Mouse (Mus musculus): Measurements from ENCODE around the gene Ckmt2. TPM values are rescaled to one million over a fixed set of nuclear protein-coding genes. Genes with fewer than 3 reads are reported as not detected.

Ckmt2 gene
- total RNA-seq (2012; rRNA removed) (not detected in 2 replicates), total RNA-seq (2014; rRNA removed) (not detected in 2 replicates), polyA plus RNA-seq (2012; ENCODE audit: insufficient read length, low read depth) (not detected in 2 replicates)

GRCm38 (mm10) chr13:91876741-91877349 lies at the start of gene Ckmt2:
TSS of gene Ckmt2 (minus strand) at chr13:91876885.
- dilution Hi-C loops (cut with MboI; ENCODE audit: extremely low pct_ligation_motif_present, extremely low pct_unique_long_range_greater_than_20kb, low sequenced_read_pairs) (no loop called here), in situ Hi-C loops (cut with MboI; ENCODE audit: low pct_ligation_motif_present, low pct_unique_long_range_greater_than_20kb, low sequenced_read_pairs) (no loop called here)
- H3K36me3 ChIP-seq (replicated peaks in 1 of 2; ENCODE audit: control insufficient read depth in 1 of 2, insufficient read depth in 1 of 2, low read length in 1 of 2) = no peaks in the 10 kb centered on the region
- H3K27ac ChIP-seq (ENCODE audit: insufficient read depth, low read depth) = no peak within 1 kb of the TSS
- no peaks in the 10 kb centered on the region for H3K27me3 ChIP-seq (replicated peaks)
- TF ChIP-seq MEF2A (IDR thresholded peaks at IDR 0.05; ENCODE audit: borderline replicate concordance, low read depth, low read length) = no peak
- no peaks in the 10 kb centered on the region for H3K79me2 ChIP-seq (replicated peaks; ENCODE audit: control insufficient read depth, extremely low read depth, insufficient read depth, poor library complexity, severe bottlenecking)
- no peak within 1 kb of the TSS for H3K4me2 ChIP-seq (ENCODE audit: insufficient read depth, low read depth, poor library complexity, severe bottlenecking)
- H3K9ac ChIP-seq (ENCODE audit: insufficient read depth, low read depth) = no peak within 1 kb of the TSS
- no peaks in the 10 kb centered on the region for H3K9me3 ChIP-seq (replicated peaks; ENCODE audit: low read length)
- no peak for DNase-seq (ENCODE audit: extremely low read depth)
- peaks cover 0 to 6% of the 10 kb centered on the region in 2 experiments; a peak in 1 of 4 replicates for H3K4me1 ChIP-seq (ENCODE audit: control insufficient read depth in 1 of 2, insufficient read depth in 2 of 2)
- no peak within 1 kb of the TSS for H3K4me3 ChIP-seq (replicated peaks in 1 of 3; ENCODE audit: low read depth in 2 of 3, low read length in 2 of 3, poor library complexity in 1 of 3)

DNA sequence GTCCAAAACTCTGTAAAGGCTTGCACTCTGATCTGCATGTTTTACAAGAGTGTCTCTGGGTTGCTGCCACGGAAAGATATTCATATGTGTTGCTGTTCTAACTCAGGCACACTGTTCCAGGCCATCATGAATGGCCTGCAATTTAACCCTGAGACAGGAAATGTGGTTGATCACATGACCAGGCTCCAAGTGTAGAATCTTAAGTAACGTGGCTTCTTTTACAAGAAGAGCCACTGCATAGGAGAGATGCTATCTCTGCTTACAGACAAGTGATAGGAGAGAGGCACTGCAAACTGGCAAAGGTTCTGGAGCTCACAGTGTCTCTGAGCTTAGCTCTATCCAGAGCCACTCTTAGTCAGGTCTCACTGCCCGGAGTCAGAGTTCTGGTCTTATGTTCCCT lies 44.3 kb upstream of the Ckmt2 start:
- in situ Hi-C loops (cut with MboI; ENCODE audit: low pct_ligation_motif_present, low pct_unique_long_range_greater_than_20kb, low sequenced_read_pairs) (loop anchor here (25.0 kb wide), 2 partner anchors 416 to 816 kb away; no protein-coding TSS in a partner anchor), dilution Hi-C loops (cut with MboI; ENCODE audit: extremely low pct_ligation_motif_present, extremely low pct_unique_long_range_greater_than_20kb, low sequenced_read_pairs) (no loop called here)
- Histone ChIP-seq H3K9me3 (replicated peaks; ENCODE audit: low read length) (no peaks in the 10 kb centered on the region), H3K27me3 (replicated peaks) (no peaks in the 10 kb centered on the region), H3K4me3 (replicated peaks in 1 of 3; ENCODE audit: low read depth in 2 of 3, low read length in 2 of 3, poor library complexity in 1 of 3) (no peak overlapping the region), H3K9ac (ENCODE audit: insufficient read depth, low read depth) (no peak overlapping the region), H3K27ac (ENCODE audit: insufficient read depth, low read depth) (no peak overlapping the region), H3K4me1 (ENCODE audit: control insufficient read depth in 1 of 2, insufficient read depth in 2 of 2) (peaks cover 0 to 7% of the 10 kb centered on the region in 2 experiments; a peak in 1 of 4 replicates), H3K36me3 (replicated peaks in 1 of 2; ENCODE audit: control insufficient read depth in 1 of 2, insufficient read depth in 1 of 2, low read length in 1 of 2) (peaks cover 0 to 30% of the 10 kb centered on the region in 2 experiments), H3K4me2 (ENCODE audit: insufficient read depth, low read depth, poor library complexity, severe bottlenecking) (no peak overlapping the region), H3K79me2 (replicated peaks; ENCODE audit: control insufficient read depth, extremely low read depth, insufficient read depth, poor library complexity, severe bottlenecking) (no peaks in the 10 kb centered on the region)
- peak; percentile 9 for DNase-seq (ENCODE audit: extremely low read depth)
- TF ChIP-seq USF2 (conservative IDR thresholded peaks at IDR 0.05; ENCODE audit: low read depth, low read length) (peak; percentile 18; the same call in 1 of the 2 replicates), TCF12 (IDR thresholded peaks at IDR 0.05; ENCODE audit: low read depth, low read length) (no peak), ELF1 (IDR thresholded peaks at IDR 0.05; ENCODE audit: low read depth, low read length) (no peak), USF1 (IDR thresholded peaks at IDR 0.05; ENCODE audit: low read depth, low read length) (peak; percentile 29), RCOR1 (conservative IDR thresholded peaks at IDR 0.05; ENCODE audit: low read depth, low read length) (no peak), CHD2 (IDR thresholded peaks at IDR 0.05; ENCODE audit: low read length) (no peak)

- H3K27ac ChIP-seq (ENCODE audit: insufficient read depth, low read depth) = no peak overlapping the region
- H3K4me1 ChIP-seq (ENCODE audit: control insufficient read depth in 1 of 2, insufficient read depth in 2 of 2) = peaks cover 0 to 12% of the 10 kb centered on the region in 2 experiments; a peak in 2 of 4 replicates
- H3K4me2 ChIP-seq (ENCODE audit: insufficient read depth, low read depth, poor library complexity, severe bottlenecking) = no peak overlapping the region
- in situ Hi-C loops (cut with MboI; ENCODE audit: low pct_ligation_motif_present, low pct_unique_long_range_greater_than_20kb, low sequenced_read_pairs) = loop anchor here (25.0 kb wide), 2 partner anchors 419 to 819 kb away; no protein-coding TSS in a partner anchor
- peaks cover 0 to 34% of the 10 kb centered on the region in 2 experiments for H3K36me3 ChIP-seq (replicated peaks in 1 of 2; ENCODE audit: control insufficient read depth in 1 of 2, insufficient read depth in 1 of 2, low read length in 1 of 2)
- DNase-seq (ENCODE audit: extremely low read depth) = no peak
- no peaks in the 10 kb centered on the region for H3K27me3 ChIP-seq (replicated peaks)
- H3K9ac ChIP-seq (ENCODE audit: insufficient read depth, low read depth) = no peak overlapping the region
- H3K79me2 ChIP-seq (replicated peaks; ENCODE audit: control insufficient read depth, extremely low read depth, insufficient read depth, poor library complexity, severe bottlenecking) = no peaks in the 10 kb centered on the region
- TF ChIP-seq JUN (IDR thresholded peaks at IDR 0.05; ENCODE audit: insufficient read depth, low read depth, low read length) = no peak
- no peak for TF ChIP-seq POLR2A (IDR thresholded peaks at IDR 0.05; ENCODE audit: low read depth, low read length)
- TF ChIP-seq RCOR1 (conservative IDR thresholded peaks at IDR 0.05; ENCODE audit: low read depth, low read length) = no peak
- no peak for TF ChIP-seq MXI1 (IDR thresholded peaks at IDR 0.05; ENCODE audit: low read depth, low read length)
- TF ChIP-seq HCFC1 (IDR thresholded peaks at IDR 0.05; ENCODE audit: low read depth, low read length) = no peak
- no peak for TF ChIP-seq CTCF (conservative IDR thresholded peaks at IDR 0.05 in 1 of 2, IDR thresholded peaks at IDR 0.05 in 1 of 2; ENCODE audit: low read depth in 2 of 2, low read length in 2 of 2)
- TF ChIP-seq JUND (conservative IDR thresholded peaks at IDR 0.05; ENCODE audit: low read depth, low read length) = no peak
- TF ChIP-seq USF1 (IDR thresholded peaks at IDR 0.05; ENCODE audit: low read depth, low read length) = no peak
- TF ChIP-seq NRF1 (IDR thresholded peaks at IDR 0.05; ENCODE audit: low read depth, low read length) = no peak
- no peak for TF ChIP-seq ELF1 (IDR thresholded peaks at IDR 0.05; ENCODE audit: low read depth, low read length)
- no peak for TF ChIP-seq E2F4 (IDR thresholded peaks at IDR 0.05; ENCODE audit: insufficient replicate concordance, low read depth, low read length)
- no peak for TF ChIP-seq MEF2A (IDR thresholded peaks at IDR 0.05; ENCODE audit: borderline replicate concordance, low read depth, low read length)
- TF ChIP-seq MAZ (IDR thresholded peaks at IDR 0.05; ENCODE audit: low read depth, low read length) = no peak
- no peak for TF ChIP-seq MAX (IDR thresholded peaks at IDR 0.05; ENCODE audit: low read length)
- TF ChIP-seq MYC (IDR thresholded peaks at IDR 0.05; ENCODE audit: low read depth, low read length) = no peak
- dilution Hi-C loops (cut with MboI; ENCODE audit: extremely low pct_ligation_motif_present, extremely low pct_unique_long_range_greater_than_20kb, low sequenced_read_pairs) = no loop called here
- no peak overlapping the region for H3K4me3 ChIP-seq (replicated peaks in 1 of 3; ENCODE audit: low read depth in 2 of 3, low read length in 2 of 3, poor library complexity in 1 of 3)
- H3K9me3 ChIP-seq (replicated peaks; ENCODE audit: low read length) = no peaks in the 10 kb centered on the region
These were observed 42.1 kb upstream of the Ckmt2 start for GRCm38 (mm10) chr13:91918764-91919163.

Data from CH12.LX (cell line).